Mouse (Mus musculus): Measurements from ENCODE around the gene Rpl5.
"Not testable (repeated sequence)": the region's sequence is repeated elsewhere in the genome, so short reads cannot be mapped to it uniquely, and the experiment has no call there.

Gene Rpl5

GRCm38 (mm10) chr5:107901014-107901615, 813 bp downstream of the Rpl5 start:
- peak; percentile 13 for DNase-seq

GRCm38 (mm10) chr5:107904325-107904724, 4.0 kb downstream of the Rpl5 start:
- no peak for DNase-seq

GRCm38 (mm10) chr5:107908514-107909110, 8.3 kb downstream of the Rpl5 start:
- DNase-seq: no peak

- DNase-seq: no peak
These were observed 9.4 kb downstream of the Rpl5 start for GRCm38 (mm10) chr5:107909668-107910067.

- no peak for DNase-seq
These were observed 9.8 kb downstream of the Rpl5 start for GRCm38 (mm10) chr5:107910084-107910616.

- no peak for DNase-seq
These were observed 10.7 kb downstream of the Rpl5 start for GRCm38 (mm10) chr5:107911012-107911411.

GRCm38 (mm10) chr5:107915280-107915679, 15.0 kb downstream of the Rpl5 start:
- DNase-seq: no peak

- no peak for DNase-seq
These were observed 21.3 kb downstream of the Rpl5 start for GRCm38 (mm10) chr5:107921400-107922252.

- no peak for DNase-seq
These were observed 22.5 kb downstream of the Rpl5 start for GRCm38 (mm10) chr5:107922836-107923235.

GRCm38 (mm10) chr5:107924564-107924963, 24.3 kb downstream of the Rpl5 start:
- no peak for DNase-seq

- no peak for DNase-seq
These were observed 26.4 kb downstream of the Rpl5 start for GRCm38 (mm10) chr5:107926550-107927249.

- DNase-seq: no peak
These were observed 32.3 kb downstream of the Rpl5 start for GRCm38 (mm10) chr5:107932556-107932955.

GRCm38 (mm10) chr5:107933202-107933974, 33.1 kb downstream of the Rpl5 start:
- no peak for DNase-seq

- no peak for DNase-seq
These were observed 34.7 kb downstream of the Rpl5 start for GRCm38 (mm10) chr5:107934770-107935543.

GRCm38 (mm10) chr5:107936625-107937389, 36.5 kb downstream of the Rpl5 start:
- no peak for DNase-seq

GRCm38 (mm10) chr5:107938483-107938882, 38.2 kb downstream of the Rpl5 start:
- not testable (repeated sequence) for DNase-seq

GRCm38 (mm10) chr5:107938886-107939285, 38.6 kb downstream of the Rpl5 start:
- DNase-seq: no peak

- DNase-seq: no peak
These were observed 39.4 kb downstream of the Rpl5 start for GRCm38 (mm10) chr5:107939701-107940100.

GRCm38 (mm10) chr5:107941222-107941621, 40.9 kb downstream of the Rpl5 start:
- no peak for DNase-seq

- DNase-seq: no peak
These were observed 42.6 kb downstream of the Rpl5 start for GRCm38 (mm10) chr5:107942941-107943340.

- no peak for DNase-seq
These were observed 43.2 kb downstream of the Rpl5 start for GRCm38 (mm10) chr5:107943526-107943925.
